Mouse (Mus musculus) embryonic facial prominence, embryonic 13.5 days (tissue): ENCODE results near the gene Nup188. TPM values are rescaled to one million over a fixed set of nuclear protein-coding genes. Genes with fewer than 3 reads are reported as not detected.

Source experiments
- ATAC-seq: fragments of 200-750 bp; cut with Nextera tagmentation; 2 replicates; pipeline ENCODE4 v1.8.0; 2017; ENCODE audit warnings: low read depth; ENCODE audit not compliant: insufficient number of reproducible peaks, insufficient read depth, low FRiP score, low TSS enrichment
- H3K27ac ChIP-seq: fragments of 300-500 bp; sonication (generic); 2 replicates; pipeline ENCODE4 v1.5.1; 2015; ENCODE audit warnings: moderate library complexity, mild to moderate bottlenecking, inconsistent platforms
- H3K27me3 ChIP-seq: fragments of 300-500 bp; sonication (generic); 2 replicates; pipeline ENCODE4 v1.6.1; 2015; ENCODE audit warnings: mild to moderate bottlenecking, inconsistent platforms
- H3K36me3 ChIP-seq: fragments of 300-500 bp; sonication (generic); 2 replicates; pipeline ENCODE4 v1.6.1; 2015; ENCODE audit warnings: mild to moderate bottlenecking, inconsistent platforms
- H3K4me1 ChIP-seq: fragments of 300-500 bp; sonication (generic); 2 replicates; pipeline ENCODE4 v1.6.1; 2015; ENCODE audit warnings: inconsistent platforms
- H3K4me2 ChIP-seq: fragments of 300-500 bp; sonication (generic); 2 replicates; pipeline ENCODE4 v1.6.1; 2015; ENCODE audit warnings: moderate library complexity, mild to moderate bottlenecking, inconsistent platforms
- H3K4me3 ChIP-seq: fragments of 300-500 bp; sonication (generic); 2 replicates; pipeline ENCODE4 v1.5.1; 2015; ENCODE audit warnings: mild to moderate bottlenecking, inconsistent platforms
- H3K9ac ChIP-seq: fragments of 300-500 bp; sonication (generic); 2 replicates; pipeline ENCODE4 v1.6.1; 2015; ENCODE audit warnings: mild to moderate bottlenecking, inconsistent platforms
- H3K9me3 ChIP-seq: fragments of 300-500 bp; sonication (generic); 2 replicates; pipeline ENCODE4 v1.6.1; 2016; ENCODE audit warnings: inconsistent platforms
- WGBS: fragments of 180-500 bp; shearing (Covaris S2); methylation state at CpG from one replicate; pipeline ENCODE4 v1.1.7; 2015; ENCODE audit warnings: mixed read lengths; 5-methylcytosine and 5-hydroxymethylcytosine counted together
- polyA plus RNA-seq: library from polyadenylated mRNA; unstranded; fragments of >200 nt; fragmentation: Nextera tagmentation; extraction: Ambion mirVana; gene quantifications from 2 replicates; pipeline ENCODE4 v1.2.1, GENCODE M21; 2015

Gene Nup188
- polyA plus RNA-seq, 1 experiment from 2014 or later, result 40.7 TPM

DNA sequence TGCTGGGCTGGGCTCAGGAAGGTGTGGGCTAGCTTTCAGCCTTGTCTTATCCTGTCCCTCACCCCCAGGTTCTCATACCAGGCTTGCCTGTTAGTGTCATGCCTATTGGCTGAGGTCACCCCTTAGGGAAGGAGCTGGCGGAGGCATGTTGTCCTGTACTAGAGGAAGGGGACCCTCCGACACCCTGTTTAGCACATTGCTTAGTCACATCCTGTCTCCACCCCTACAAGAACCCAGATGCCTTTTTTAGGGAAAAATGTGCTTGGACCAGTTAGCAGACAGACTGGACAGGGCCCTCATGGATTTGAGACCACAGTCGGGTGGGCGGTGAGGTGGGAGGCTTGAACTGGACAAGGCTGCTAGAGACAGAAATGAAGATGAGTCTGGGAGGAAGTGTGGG lies 27.6 kb upstream of the Nup188 start:
- H3K27ac ChIP-seq, result no peak overlapping the region
- H3K9ac ChIP-seq, result 0 out of 2 replicates have a peak overlapping the region, but pooled peaks have one; percentile 0
- no peak overlapping the region for H3K4me2 ChIP-seq
- H3K9me3 ChIP-seq, result no peaks in the 10 kb centered on the region
- ATAC-seq, result no peak
- WGBS, result 78% methylated on average over 4 of the region's 4 CpGs
- no peaks in the 10 kb centered on the region for H3K27me3 ChIP-seq
- H3K4me3 ChIP-seq, result no peak overlapping the region
- peaks cover 9% of the 10 kb centered on the region; the same call in 1 of the 2 replicates for H3K4me1 ChIP-seq
- H3K36me3 ChIP-seq, result peaks cover 98% of the 10 kb centered on the region

DNA sequence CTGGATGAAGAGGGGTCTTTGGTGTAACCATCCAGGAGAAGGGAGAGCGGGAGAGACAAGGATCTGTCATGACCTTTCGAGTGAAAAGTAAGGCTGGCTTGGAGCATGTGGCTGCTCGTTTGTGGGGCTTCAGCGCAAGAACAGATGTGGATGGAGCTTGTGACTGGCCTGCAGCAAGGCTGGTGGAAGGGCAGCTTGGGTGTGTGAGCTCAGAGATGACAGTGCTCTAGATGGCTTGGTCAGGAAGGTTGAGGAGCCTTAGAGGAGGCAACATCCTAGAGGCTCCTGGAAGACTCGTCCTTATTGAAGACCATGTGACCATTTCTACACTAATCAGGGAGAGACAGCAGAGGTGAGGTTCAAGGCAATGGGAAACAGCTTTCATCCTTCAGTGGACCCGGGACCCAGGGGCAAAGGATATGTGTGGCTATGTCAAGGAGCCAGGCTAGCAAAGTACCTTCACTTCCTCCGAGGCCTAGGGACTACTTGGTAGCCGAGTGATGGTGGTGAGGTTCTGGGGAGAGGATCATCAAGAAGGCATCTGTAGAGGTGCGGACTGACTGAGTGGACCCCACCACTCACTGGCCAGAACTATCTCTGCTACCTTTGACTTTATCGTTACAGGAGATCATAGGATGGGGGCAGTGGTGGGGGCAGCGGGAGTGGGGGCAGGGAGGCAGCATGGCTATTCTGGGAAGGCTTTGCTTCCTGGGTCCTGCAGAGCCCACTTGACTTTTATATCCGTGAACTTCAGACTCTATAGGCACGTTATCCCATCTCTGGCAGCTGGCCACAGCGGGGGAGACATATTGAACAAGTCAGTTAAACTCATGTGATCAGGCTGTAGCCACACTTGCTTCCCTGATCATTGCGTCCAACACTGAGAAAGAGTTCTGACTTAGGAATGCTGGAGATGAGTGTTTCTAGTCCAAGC lies 26.8 kb upstream of the Nup188 start:
- H3K4me3 ChIP-seq, result no peak overlapping the region
- H3K4me1 ChIP-seq, result peaks cover 14% of the 10 kb centered on the region
- ATAC-seq, result no peak
- H3K9me3 ChIP-seq, result no peaks in the 10 kb centered on the region
- H3K4me2 ChIP-seq, result no peak overlapping the region
- 92% methylated on average over 15 of the region's 15 CpGs for WGBS
- no peak overlapping the region for H3K27ac ChIP-seq
- H3K27me3 ChIP-seq, result no peaks in the 10 kb centered on the region
- H3K9ac ChIP-seq, result no peak overlapping the region
- H3K36me3 ChIP-seq, result peaks cover 98% of the 10 kb centered on the region

DNA sequence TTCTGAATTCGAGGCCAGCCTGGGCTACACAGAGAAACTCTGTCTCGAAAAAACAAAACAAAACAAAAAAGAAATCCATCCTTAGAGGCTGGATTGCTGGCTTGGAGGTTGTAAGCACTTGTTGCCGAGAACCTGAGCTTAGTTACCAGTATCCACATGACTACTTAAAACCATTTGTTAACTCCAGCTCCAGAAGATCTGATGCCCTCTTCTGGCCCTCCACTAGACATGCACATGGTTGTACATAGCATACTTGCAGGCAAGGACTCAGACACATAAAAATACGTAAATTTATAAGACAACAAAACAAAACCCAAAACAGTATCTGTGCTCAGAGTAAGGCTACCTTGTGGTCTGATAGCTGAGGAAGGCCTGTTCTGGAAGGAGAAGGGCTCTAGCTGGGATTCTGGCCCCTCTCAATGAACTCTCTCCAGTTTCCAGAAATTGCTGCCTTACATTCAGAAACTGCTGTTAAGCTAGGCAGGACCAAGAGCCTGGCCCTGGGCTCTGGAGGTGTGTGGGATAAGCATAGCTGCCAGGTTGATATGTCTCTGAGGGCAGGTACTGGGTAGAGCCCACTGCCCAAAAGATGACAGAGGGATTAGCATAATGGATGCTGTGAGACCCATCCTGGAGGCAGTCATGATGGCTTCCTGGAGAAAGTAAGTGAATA lies 25.0 kb upstream of the Nup188 start:
- H3K4me2 ChIP-seq, result no peak overlapping the region
- H3K27ac ChIP-seq, result no peak overlapping the region
- peaks cover 32% of the 10 kb centered on the region for H3K4me1 ChIP-seq
- H3K36me3 ChIP-seq, result peaks cover 86% of the 10 kb centered on the region
- no peaks in the 10 kb centered on the region for H3K27me3 ChIP-seq
- no peaks in the 10 kb centered on the region for H3K9me3 ChIP-seq
- 83% methylated on average over 4 of the region's 4 CpGs for WGBS
- no peak overlapping the region for H3K4me3 ChIP-seq
- no peak for ATAC-seq
- H3K9ac ChIP-seq, result no peak overlapping the region

DNA sequence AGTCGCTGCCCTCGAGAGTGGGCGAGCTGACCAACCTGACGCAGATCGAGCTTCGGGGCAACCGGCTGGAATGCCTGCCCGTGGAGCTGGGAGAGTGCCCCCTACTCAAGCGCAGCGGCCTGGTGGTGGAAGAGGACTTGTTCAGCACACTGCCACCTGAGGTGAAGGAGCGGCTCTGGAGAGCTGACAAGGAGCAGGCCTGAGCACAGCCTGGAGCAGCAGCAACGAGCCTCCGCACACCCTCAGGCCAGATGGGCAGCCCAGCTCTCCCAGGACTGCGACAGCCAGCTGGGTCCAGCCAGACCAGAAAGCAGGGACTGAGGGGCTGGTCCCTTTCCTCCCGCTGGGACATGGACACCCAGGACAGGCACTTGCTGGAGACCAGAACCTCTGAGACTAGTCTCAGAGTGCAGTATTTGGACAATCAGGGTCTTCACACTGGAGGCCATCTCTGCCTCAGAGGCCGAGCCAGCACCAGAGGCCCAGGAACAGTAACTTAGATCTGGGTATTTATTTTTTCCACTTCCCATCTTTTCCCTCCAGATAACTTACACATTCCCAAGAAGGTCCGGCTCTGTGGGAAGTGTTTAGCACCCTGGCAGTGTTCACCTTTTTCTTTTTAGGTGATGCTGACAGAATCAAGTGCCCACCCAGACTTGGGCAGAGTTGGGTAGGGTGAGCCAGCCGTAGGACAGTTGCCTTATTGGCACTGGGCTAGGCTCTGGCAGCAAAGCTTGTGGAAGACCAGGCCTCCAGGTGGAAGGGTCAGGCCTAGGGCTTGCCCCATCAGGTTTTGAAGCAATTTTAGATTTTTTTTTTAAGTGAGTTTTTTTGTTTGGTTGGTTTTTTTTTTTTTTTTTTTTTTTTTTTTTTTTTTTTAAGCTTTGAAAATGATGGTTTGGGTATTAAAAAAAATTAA lies 24.0 kb upstream of the Nup188 start:
- no peak for ATAC-seq
- Histone ChIP-seq H3K9me3 (no peaks in the 10 kb centered on the region), H3K4me2 (no peak overlapping the region), H3K27ac (no peak overlapping the region), H3K27me3 (no peaks in the 10 kb centered on the region), H3K9ac (no peak overlapping the region), H3K36me3 (peaks cover 76% of the 10 kb centered on the region), H3K4me1 (peaks cover 41% of the 10 kb centered on the region), H3K4me3 (no peak overlapping the region)
- WGBS, result 91% methylated on average over 18 of the region's 18 CpGs

DNA sequence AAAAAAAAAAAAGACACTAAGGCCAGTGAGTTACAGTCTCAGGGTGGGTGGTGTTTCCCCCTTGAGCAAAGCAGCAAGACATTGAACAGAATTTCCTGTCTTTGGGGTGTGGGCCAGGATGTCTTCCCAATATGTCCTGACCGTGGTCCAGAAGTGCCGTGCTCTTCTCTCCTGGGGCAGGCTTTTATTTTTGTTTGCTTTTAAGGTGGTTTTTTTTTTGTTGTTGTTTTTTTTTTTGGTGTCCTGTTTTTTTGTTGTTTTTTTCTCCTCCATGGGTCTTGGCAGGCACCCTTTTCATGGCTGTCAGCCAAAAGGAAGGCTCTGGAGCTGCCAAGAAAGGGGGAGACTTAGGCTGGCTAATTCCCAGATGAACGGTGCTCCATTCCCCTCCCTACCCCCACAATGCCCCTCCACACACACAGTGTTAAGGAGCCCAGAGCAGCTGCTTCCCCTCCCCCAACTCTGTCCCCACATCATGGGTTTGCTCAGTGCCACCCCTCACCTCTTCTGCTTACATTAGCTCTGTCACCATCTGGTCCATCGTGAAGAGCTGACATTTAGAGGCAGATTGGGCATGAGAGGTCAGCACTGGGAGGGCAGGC lies 23.3 kb upstream of the Nup188 start:
- Histone ChIP-seq H3K9me3 (no peaks in the 10 kb centered on the region), H3K4me1 (peaks cover 41% of the 10 kb centered on the region), H3K4me2 (no peak overlapping the region), H3K27ac (peak overlapping the region; percentile 33), H3K4me3 (no peak overlapping the region), H3K27me3 (no peaks in the 10 kb centered on the region), H3K36me3 (peaks cover 69% of the 10 kb centered on the region), H3K9ac (0 out of 2 replicates have a peak overlapping the region, but pooled peaks have one; percentile 36)
- no peak for ATAC-seq
- WGBS, result 62% methylated on average over 4 of the region's 4 CpGs

DNA sequence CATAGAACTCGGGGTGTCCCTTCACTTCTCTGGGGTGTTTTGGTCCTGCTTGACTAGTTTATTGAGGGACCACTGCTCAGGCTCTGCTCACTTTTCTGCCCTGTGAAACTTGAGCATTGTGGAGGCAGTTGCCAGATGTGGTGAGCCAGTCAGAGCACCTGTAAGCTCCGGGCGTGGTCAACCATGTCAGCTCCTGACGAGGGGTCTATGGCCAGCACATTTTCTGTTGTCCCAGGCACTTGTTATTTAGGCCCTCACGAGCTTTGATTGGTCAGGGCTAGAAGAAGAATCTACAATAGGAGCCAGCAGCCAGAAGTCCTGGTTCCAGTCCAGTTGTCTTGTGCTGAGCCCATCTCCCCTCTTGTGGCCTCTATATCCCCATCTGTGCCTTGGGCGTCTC lies 22.4 kb upstream of the Nup188 start:
- peaks cover 41% of the 10 kb centered on the region for H3K4me1 ChIP-seq
- no peak overlapping the region for H3K4me2 ChIP-seq
- ATAC-seq, result no peak
- peaks cover 60% of the 10 kb centered on the region for H3K36me3 ChIP-seq
- H3K27me3 ChIP-seq, result no peaks in the 10 kb centered on the region
- WGBS, result 88% methylated on average over 6 of the region's 6 CpGs
- H3K9me3 ChIP-seq, result no peaks in the 10 kb centered on the region
- no peak overlapping the region for H3K27ac ChIP-seq
- no peak overlapping the region for H3K9ac ChIP-seq
- H3K4me3 ChIP-seq, result no peak overlapping the region

DNA sequence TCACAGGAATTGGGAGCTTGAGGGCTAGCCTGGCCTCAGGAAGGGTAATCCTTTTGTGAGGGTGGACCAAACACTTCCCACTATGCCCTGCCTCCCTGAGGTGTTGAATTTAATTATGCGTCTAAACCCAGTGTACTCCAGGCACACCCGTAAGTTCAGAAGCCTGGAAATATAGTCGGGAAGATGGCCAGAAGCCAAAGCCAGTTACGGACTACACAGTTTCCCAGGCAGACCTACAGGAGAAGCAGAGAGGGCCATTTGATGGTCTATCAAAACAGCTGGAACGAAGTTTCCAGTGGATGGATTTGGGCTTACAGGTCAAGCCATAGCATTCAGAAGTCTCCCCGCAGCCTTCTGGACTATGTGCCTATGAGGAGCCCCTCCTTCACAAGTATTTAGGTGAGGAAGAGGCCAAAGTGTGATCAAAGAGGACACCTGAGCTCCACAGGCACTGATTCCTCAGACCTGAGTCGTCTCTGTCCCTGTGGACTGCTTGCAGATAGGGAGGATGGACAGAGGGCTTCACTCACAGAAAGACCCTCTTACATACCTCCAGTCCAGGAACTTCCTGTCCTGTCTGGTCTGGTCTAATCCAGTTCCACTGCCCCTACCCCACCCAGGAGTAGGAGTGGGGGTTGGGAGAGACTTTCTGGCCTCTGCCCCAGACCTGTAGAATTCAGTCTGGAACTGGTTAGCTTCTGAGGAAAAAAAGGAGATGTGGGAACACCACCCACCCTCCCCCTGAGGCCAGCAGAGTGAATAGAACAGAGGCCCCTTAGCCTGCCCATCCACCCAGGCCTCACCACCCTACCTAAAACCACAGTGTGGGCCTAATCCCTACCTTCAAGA lies 21.3 kb upstream of the Nup188 start:
- 49% methylated on average over 7 of the region's 7 CpGs for WGBS

DNA sequence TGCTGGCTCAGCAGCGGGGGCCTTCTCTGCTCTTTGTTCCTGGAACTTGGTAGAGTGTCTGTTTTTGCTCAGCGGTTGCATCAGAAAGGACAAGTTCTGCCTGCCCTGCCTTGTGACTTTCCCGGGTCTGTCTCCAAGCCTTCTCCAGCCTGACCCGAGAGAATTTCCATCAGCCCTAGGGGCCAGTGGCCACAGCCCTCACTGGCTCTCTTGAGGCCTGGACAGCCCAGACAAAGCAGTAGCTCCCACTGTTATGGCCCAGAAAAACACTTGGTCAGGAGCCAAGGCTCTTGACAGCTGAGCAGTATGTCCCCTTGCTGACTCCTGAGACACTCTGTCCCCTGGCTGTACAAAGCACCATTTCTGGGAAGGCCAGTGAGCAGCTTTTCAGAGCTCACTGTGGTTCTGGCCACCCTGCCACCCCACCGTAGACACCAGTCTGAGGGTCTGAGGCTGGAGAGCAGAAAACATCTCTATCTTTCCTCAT lies 20.4 kb upstream of the Nup188 start, which contains the start of gene Phyhd1:
TSS of gene Phyhd1 (plus strand) at position 437 of the 487 bp plus-strand sequence.
- H3K4me3 ChIP-seq, result no peak within 1 kb of the TSS
- peaks cover 41% of the 10 kb centered on the region for H3K36me3 ChIP-seq
- 25% methylated on average over 5 of the region's 5 CpGs for WGBS
- peaks cover 45% of the 10 kb centered on the region for H3K4me1 ChIP-seq
- peak within 1 kb of the TSS; percentile 87 for H3K27ac ChIP-seq
- H3K9me3 ChIP-seq, result no peaks in the 10 kb centered on the region
- H3K4me2 ChIP-seq, result 0 out of 2 replicates have a peak within 1 kb of the TSS, but pooled peaks have one; percentile 16
- H3K9ac ChIP-seq, result peak within 1 kb of the TSS; percentile 58
- ATAC-seq, result no peak
- no peaks in the 10 kb centered on the region for H3K27me3 ChIP-seq

More for the DNA sequence above, 21.3 kb upstream of the Nup188 start:
- Histone ChIP-seq H3K36me3 (peaks cover 49% of the 10 kb centered on the region), H3K27ac (peak overlapping the region; percentile 87), H3K27me3 (no peaks in the 10 kb centered on the region), H3K4me3 (no peak overlapping the region), H3K9ac (peak overlapping the region; percentile 58; the same call in 1 of the 2 replicates), H3K4me1 (peaks cover 41% of the 10 kb centered on the region), H3K4me2 (no peak overlapping the region), H3K9me3 (no peaks in the 10 kb centered on the region)
- no peak for ATAC-seq

DNA sequence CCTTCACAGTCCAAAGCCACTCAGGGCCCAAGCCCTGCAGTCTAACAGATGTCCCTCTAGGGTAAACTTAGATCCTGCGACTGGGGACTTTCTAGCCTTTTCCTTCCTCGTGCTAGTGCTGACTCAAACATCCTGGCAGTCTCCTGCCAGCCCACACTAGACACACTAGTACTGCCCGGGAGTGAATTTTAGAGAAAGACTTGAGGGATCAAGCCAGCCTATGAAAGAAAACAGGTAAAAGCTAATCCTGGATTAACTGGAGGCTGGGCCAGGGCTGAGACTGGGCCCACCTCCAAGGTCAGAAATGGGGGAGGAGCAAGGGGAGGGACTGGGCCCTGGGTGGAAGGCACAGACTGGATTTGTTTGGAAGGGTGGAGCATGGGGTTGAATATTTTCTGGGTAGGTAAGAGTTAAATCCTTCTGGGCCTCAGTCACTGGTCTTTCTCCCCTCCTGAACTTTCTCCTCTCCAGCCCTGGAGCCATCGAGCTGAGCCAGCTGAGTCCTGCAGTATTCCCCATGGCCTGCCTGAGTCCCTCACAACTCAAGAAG lies 19.7 kb upstream of the Nup188 start:
- peak; percentile 56 for ATAC-seq
- H3K4me2 ChIP-seq, result 0 out of 2 replicates have a peak overlapping the region, but pooled peaks have one; percentile 16
- H3K4me1 ChIP-seq, result peaks cover 45% of the 10 kb centered on the region
- H3K27me3 ChIP-seq, result no peaks in the 10 kb centered on the region
- H3K4me3 ChIP-seq, result no peak overlapping the region
- H3K9me3 ChIP-seq, result no peaks in the 10 kb centered on the region
- H3K36me3 ChIP-seq, result peaks cover 34% of the 10 kb centered on the region
- peak overlapping the region; percentile 58 for H3K9ac ChIP-seq
- 21% methylated on average over 4 of the region's 4 CpGs for WGBS
- H3K27ac ChIP-seq, result peak overlapping the region; percentile 87

DNA sequence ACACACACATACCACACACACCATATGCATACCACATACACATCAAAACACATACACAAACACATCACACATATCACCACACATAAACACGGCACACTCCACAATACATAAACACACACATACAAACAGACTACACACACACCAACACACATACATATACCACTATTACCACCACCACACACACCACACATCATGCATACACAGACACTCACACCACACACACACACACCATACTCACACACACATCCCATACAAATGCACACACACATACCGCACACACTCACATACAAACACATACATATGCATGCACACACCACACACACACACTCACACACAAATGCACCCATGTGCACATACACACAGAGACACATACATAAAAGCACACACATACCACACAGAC lies 18.7 kb upstream of the Nup188 start:
- no peak for ATAC-seq
- Histone ChIP-seq H3K4me3 (no peak overlapping the region), H3K27ac (no peak overlapping the region), H3K4me1 (peaks cover 45% of the 10 kb centered on the region), H3K9me3 (no peaks in the 10 kb centered on the region), H3K36me3 (peaks cover 24% of the 10 kb centered on the region), H3K9ac (no peak overlapping the region), H3K27me3 (no peaks in the 10 kb centered on the region), H3K4me2 (no peak overlapping the region)
- 94% methylated on average over 2 of the region's 2 CpGs for WGBS
